Mouse (Mus musculus) forebrain, embryonic 12.5 days (tissue): Measurements from ENCODE around the gene Nav2. TPM values are rescaled to one million over a fixed set of nuclear protein-coding genes. Genes with fewer than 3 reads are reported as not detected.

ENCODE experiments used
- ATAC-seq: fragments of 200-750 bp; cut with Nextera tagmentation; 2 replicates; pipeline ENCODE4 v1.8.0; 2017; ENCODE audit warnings: moderate TSS enrichment; ENCODE audit not compliant: low FRiP score
- H3K27ac ChIP-seq: fragments of 300-500 bp; sonication (generic); 2 replicates; pipeline ENCODE4 v1.5.1; 2016; ENCODE audit warnings: mild to moderate bottlenecking
- H3K27me3 ChIP-seq: fragments of 300-500 bp; sonication (generic); 2 replicates; pipeline ENCODE4 v1.6.1; 2016; ENCODE audit warnings: mild to moderate bottlenecking
- H3K36me3 ChIP-seq: fragments of 300-500 bp; sonication (generic); replicated peaks from 2 replicates; pipeline ENCODE4 v1.6.1; 2016; ENCODE audit warnings: mild to moderate bottlenecking
- H3K4me1 ChIP-seq: fragments of 300-500 bp; sonication (generic); 2 replicates; pipeline ENCODE4 v1.6.1; 2016
- H3K4me2 ChIP-seq: fragments of 300-500 bp; sonication (generic); 2 replicates; pipeline ENCODE4 v1.6.1; 2016; ENCODE audit warnings: mild to moderate bottlenecking, moderate library complexity
- H3K4me3 ChIP-seq: fragments of 300-500 bp; sonication (generic); replicated peaks from 2 replicates; pipeline ENCODE4 v1.5.1; 2016; ENCODE audit warnings: mild to moderate bottlenecking
- H3K9ac ChIP-seq: fragments of 300-500 bp; sonication (generic); 2 replicates; pipeline ENCODE4 v1.6.1; 2016; ENCODE audit warnings: mild to moderate bottlenecking
- H3K9me3 ChIP-seq: fragments of 300-500 bp; sonication (generic); 2 replicates; pipeline ENCODE4 v1.6.1; 2016
- WGBS: fragments of 180-500 bp; shearing (Covaris S2); methylation state at CpG from one replicate; pipeline ENCODE4 v1.1.7; 2016; 5-methylcytosine and 5-hydroxymethylcytosine counted together
- polyA plus RNA-seq: library from polyadenylated mRNA; unstranded; fragments of >200 nt; fragmentation: Nextera tagmentation; extraction: Ambion mirVana; gene quantifications from 2 replicates; pipeline ENCODE4 v1.2.1, GENCODE M21; 2016

The Nav2 gene
- polyA plus RNA-seq, 1 experiment from 2014 or later = 10.9 TPM

- no peaks in the 10 kb centered on the region for H3K36me3 ChIP-seq
- ATAC-seq = 0 out of 2 replicates have a peak, but pooled peaks have one; percentile 18
- no peaks in the 10 kb centered on the region for H3K9me3 ChIP-seq
- no peak overlapping the region for H3K27ac ChIP-seq
- WGBS = 83% methylated on average over 9 of the region's 9 CpGs
- no peak overlapping the region for H3K9ac ChIP-seq
- H3K4me3 ChIP-seq = no peak overlapping the region
- H3K4me1 ChIP-seq = peaks cover 3% of the 10 kb centered on the region; the same call in 1 of the 2 replicates
- H3K4me2 ChIP-seq = no peak overlapping the region
- H3K27me3 ChIP-seq = no peaks in the 10 kb centered on the region; the same call in 1 of the 2 replicates
Observed at GRCm38 (mm10) chr7:49175784-49176409, 267.4 kb downstream of the Nav2 start.

GRCm38 (mm10) chr7:49176590-49177201 is 268.2 kb downstream of the Nav2 start:
- no peak overlapping the region for H3K9ac ChIP-seq
- WGBS = 90% methylated on average over 21 of the region's 21 CpGs
- no peaks in the 10 kb centered on the region for H3K36me3 ChIP-seq
- no peaks in the 10 kb centered on the region for H3K9me3 ChIP-seq
- H3K27ac ChIP-seq = no peak overlapping the region
- H3K4me1 ChIP-seq = peaks cover 3% of the 10 kb centered on the region; the same call in 1 of the 2 replicates
- H3K4me2 ChIP-seq = no peak overlapping the region
- H3K4me3 ChIP-seq = no peak overlapping the region
- 0 out of 2 replicates have a peak, but pooled peaks have one; percentile 10 for ATAC-seq
- H3K27me3 ChIP-seq = no peaks in the 10 kb centered on the region; the same call in 1 of the 2 replicates

GRCm38 (mm10) chr7:49178217-49178616 is 269.7 kb downstream of the Nav2 start:
- Histone ChIP-seq H3K4me2 (no peak overlapping the region), H3K27ac (no peak overlapping the region), H3K9ac (no peak overlapping the region), H3K4me3 (no peak overlapping the region), H3K27me3 (no peaks in the 10 kb centered on the region; the same call in 1 of the 2 replicates), H3K36me3 (no peaks in the 10 kb centered on the region), H3K4me1 (peaks cover 3% of the 10 kb centered on the region; the same call in 1 of the 2 replicates), H3K9me3 (no peaks in the 10 kb centered on the region)
- 89% methylated on average over 4 of the region's 4 CpGs for WGBS
- no peak for ATAC-seq

- Histone ChIP-seq H3K9ac (no peak overlapping the region), H3K4me1 (peaks cover 12% of the 10 kb centered on the region; the same call in 1 of the 2 replicates), H3K27ac (no peak overlapping the region), H3K27me3 (no peaks in the 10 kb centered on the region; the same call in 1 of the 2 replicates), H3K4me3 (no peak overlapping the region), H3K4me2 (no peak overlapping the region), H3K36me3 (no peaks in the 10 kb centered on the region), H3K9me3 (no peaks in the 10 kb centered on the region)
- WGBS = 84% methylated on average over 8 of the region's 8 CpGs
- ATAC-seq = no peak
Observed at GRCm38 (mm10) chr7:49181010-49181409, 272.5 kb downstream of the Nav2 start.

GRCm38 (mm10) chr7:49182427-49182826 is 273.9 kb downstream of the Nav2 start:
- Histone ChIP-seq H3K9me3 (no peaks in the 10 kb centered on the region), H3K36me3 (no peaks in the 10 kb centered on the region), H3K4me3 (no peak overlapping the region), H3K4me2 (no peak overlapping the region), H3K27ac (no peak overlapping the region), H3K27me3 (no peaks in the 10 kb centered on the region; the same call in 1 of the 2 replicates), H3K9ac (no peak overlapping the region), H3K4me1 (peaks cover 8% of the 10 kb centered on the region; the same call in 1 of the 2 replicates)
- WGBS = 83% methylated on average over 5 of the region's 5 CpGs
- no peak for ATAC-seq

- Histone ChIP-seq H3K9me3 (no peaks in the 10 kb centered on the region), H3K27ac (no peak overlapping the region), H3K36me3 (no peaks in the 10 kb centered on the region), H3K9ac (no peak overlapping the region), H3K27me3 (no peaks in the 10 kb centered on the region), H3K4me2 (no peak overlapping the region), H3K4me3 (no peak overlapping the region), H3K4me1 (peaks cover 8% of the 10 kb centered on the region; the same call in 1 of the 2 replicates)
- WGBS = 51% methylated on average over 5 of the region's 5 CpGs
- ATAC-seq = no peak
Observed at GRCm38 (mm10) chr7:49183696-49184095, 275.2 kb downstream of the Nav2 start.

- H3K4me2 ChIP-seq = no peak overlapping the region
- 89% methylated on average over 5 of the region's 5 CpGs for WGBS
- H3K4me1 ChIP-seq = peaks cover 26% of the 10 kb centered on the region
Observed at GRCm38 (mm10) chr7:49185991-49186390, 277.5 kb downstream of the Nav2 start.

GRCm38 (mm10) chr7:49189364-49189763 is 280.8 kb downstream of the Nav2 start:
- Histone ChIP-seq H3K9ac (no peak overlapping the region), H3K27me3 (no peaks in the 10 kb centered on the region), H3K27ac (no peak overlapping the region), H3K36me3 (no peaks in the 10 kb centered on the region), H3K4me3 (no peak overlapping the region), H3K9me3 (no peaks in the 10 kb centered on the region), H3K4me1 (peaks cover 28% of the 10 kb centered on the region), H3K4me2 (no peak overlapping the region)
- no peak for ATAC-seq
- 86% methylated on average over 5 of the region's 5 CpGs for WGBS

More at GRCm38 (mm10) chr7:49185991-49186390, 277.5 kb downstream of the Nav2 start:
- no peak for ATAC-seq
- Histone ChIP-seq H3K4me3 (no peak overlapping the region), H3K9me3 (no peaks in the 10 kb centered on the region), H3K9ac (no peak overlapping the region), H3K27me3 (no peaks in the 10 kb centered on the region), H3K27ac (no peak overlapping the region), H3K36me3 (no peaks in the 10 kb centered on the region)

- peak overlapping the region; percentile 75; the same call in 1 of the 2 replicates for H3K27ac ChIP-seq
- 82% methylated on average over 4 of the region's 4 CpGs for WGBS
- no peaks in the 10 kb centered on the region for H3K36me3 ChIP-seq
- H3K9me3 ChIP-seq = no peaks in the 10 kb centered on the region
- ATAC-seq = no peak
- H3K4me2 ChIP-seq = no peak overlapping the region
- H3K4me1 ChIP-seq = peaks cover 28% of the 10 kb centered on the region
- H3K4me3 ChIP-seq = no peak overlapping the region
- H3K9ac ChIP-seq = no peak overlapping the region
- no peaks in the 10 kb centered on the region for H3K27me3 ChIP-seq
Observed at GRCm38 (mm10) chr7:49190231-49190985, 281.9 kb downstream of the Nav2 start.

- ATAC-seq = peak; percentile 63; the same call in 1 of the 2 replicates
- no peak overlapping the region for H3K4me3 ChIP-seq
- no peaks in the 10 kb centered on the region for H3K36me3 ChIP-seq
- H3K9me3 ChIP-seq = no peaks in the 10 kb centered on the region
- H3K4me1 ChIP-seq = peaks cover 28% of the 10 kb centered on the region
- no peaks in the 10 kb centered on the region for H3K27me3 ChIP-seq
- H3K9ac ChIP-seq = no peak overlapping the region
- no peak overlapping the region for H3K4me2 ChIP-seq
- H3K27ac ChIP-seq = peak overlapping the region; percentile 75
- 52% methylated on average over 7 of the region's 7 CpGs for whole genome bisulfite sequencing
Observed at GRCm38 (mm10) chr7:49191081-49191678, 282.7 kb downstream of the Nav2 start.

GRCm38 (mm10) chr7:49192061-49192695 is 283.7 kb downstream of the Nav2 start:
- H3K4me3 ChIP-seq = no peak overlapping the region
- 94% methylated on average over 2 of the region's 2 CpGs for WGBS
- peaks cover 28% of the 10 kb centered on the region for H3K4me1 ChIP-seq
- 0 out of 2 replicates have a peak, but pooled peaks have one; percentile 9 for ATAC-seq
- no peak overlapping the region for H3K9ac ChIP-seq
- H3K27me3 ChIP-seq = no peaks in the 10 kb centered on the region
- H3K9me3 ChIP-seq = no peaks in the 10 kb centered on the region
- no peaks in the 10 kb centered on the region for H3K36me3 ChIP-seq
- H3K4me2 ChIP-seq = no peak overlapping the region
- no peak overlapping the region; the same call in 1 of the 2 replicates for H3K27ac ChIP-seq
